Mouse (Mus musculus): Measurements from ENCODE around the gene Tdpoz2.
"Not testable (repeated sequence)": the region's sequence is repeated elsewhere in the genome, so short reads cannot be mapped to it uniquely, and the experiment has no call there.

Tdpoz2 gene

GRCm38 (mm10) chr3:93652586-93652985 is at the start of gene Tdpoz2:
Gene Tdpoz2 (minus strand): TSS chr3:93652686.
- DNase-seq (ENCODE audit: low read depth, low spot score): no peak

- DNase-seq (ENCODE audit: low read depth, low spot score): not testable (repeated sequence)
These were observed 40.5 kb upstream of the Tdpoz2 start, which contains the start of gene Gm37596 for GRCm38 (mm10) chr3:93692970-93693369. Gene Gm37596 (minus strand): TSS chr3:93693070.

DNA sequence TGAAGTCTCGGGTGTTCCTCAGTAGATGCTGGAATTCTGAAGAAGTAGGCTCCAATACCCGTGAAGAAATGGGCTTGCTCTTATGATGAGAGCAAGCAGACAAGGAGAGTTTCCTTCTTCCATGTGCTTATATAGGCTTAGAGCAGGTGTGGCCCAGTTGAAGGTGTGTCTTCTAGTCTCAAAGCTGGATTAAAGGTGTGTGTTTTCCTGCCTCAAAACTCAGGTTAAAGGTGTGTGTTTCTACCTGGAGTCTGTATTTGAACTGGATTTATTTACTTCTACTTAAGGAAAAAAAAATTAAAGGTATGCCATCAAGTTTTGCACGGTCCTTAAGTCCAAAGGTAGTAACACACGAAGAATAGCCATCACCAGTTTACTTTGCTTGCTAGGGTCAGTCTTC is 23.7 kb upstream of the Tdpoz2 start, which contains the start of gene Tdpoz1:
Tdpoz1 (minus strand) TSS at position 101 of the 400 bp plus-strand sequence.
- DNase-seq (ENCODE audit: low read depth, low spot score): not testable (repeated sequence)

DNA sequence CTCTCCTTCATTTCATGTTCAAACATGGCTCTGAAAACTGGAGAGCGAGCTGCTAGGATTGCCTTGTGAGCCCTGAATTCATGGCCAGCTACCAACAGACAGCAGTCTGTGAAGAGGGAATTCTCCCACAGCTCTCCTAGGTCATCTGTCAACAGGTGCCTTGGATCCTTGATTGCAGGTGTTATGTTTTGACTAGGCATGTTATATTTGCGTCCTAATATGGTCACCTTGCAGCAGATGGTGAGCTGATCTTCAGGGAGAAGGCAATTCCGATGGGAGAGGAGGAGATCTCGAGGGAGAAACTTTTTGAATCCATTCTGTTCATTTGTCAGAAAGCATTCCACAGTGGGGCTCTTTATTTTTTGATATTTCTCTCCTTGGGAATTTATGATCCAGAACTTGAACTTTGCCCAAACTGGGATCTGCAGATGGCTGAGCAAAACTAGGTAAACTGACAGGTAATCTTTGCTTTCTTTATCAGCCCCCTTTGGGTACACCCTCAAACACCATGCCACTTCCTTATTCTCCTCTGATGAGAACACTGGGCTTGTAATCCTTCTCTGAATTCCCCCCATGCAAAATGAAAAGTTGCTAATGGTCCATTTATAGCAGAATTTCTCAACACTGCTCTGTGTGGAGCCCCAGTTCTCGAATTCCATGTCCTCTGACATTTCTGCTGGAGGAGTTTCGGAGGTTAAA is 18.5 kb upstream of the Tdpoz2 start:
- not testable (repeated sequence) for DNase-seq (ENCODE audit: low read depth, low spot score)

DNA sequence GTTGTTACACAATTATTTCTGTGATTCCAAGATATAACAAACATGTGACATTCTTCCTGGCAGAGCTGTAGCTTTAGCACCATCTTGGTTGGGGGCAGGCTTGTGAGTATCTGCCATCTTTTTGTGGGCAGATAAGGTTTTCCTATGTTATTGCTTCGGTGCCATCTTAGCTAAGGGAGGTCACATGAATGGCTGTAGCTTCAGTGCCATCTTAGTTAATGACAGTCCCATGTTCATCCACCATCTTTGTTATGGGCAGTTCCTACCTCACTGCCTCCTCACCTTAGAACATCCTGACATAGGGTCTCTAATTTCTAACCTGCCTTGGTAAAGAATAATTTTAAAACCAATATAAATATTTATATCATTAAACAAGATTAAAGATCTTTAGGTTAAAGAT is 1.8 kb upstream of the Tdpoz2 start:
- no peak for DNase-seq (ENCODE audit: low read depth, low spot score)

GRCm38 (mm10) chr3:93630917-93631714 is 21.4 kb downstream of the Tdpoz2 start:
- not testable (repeated sequence) for DNase-seq (ENCODE audit: low read depth, low spot score)

DNA sequence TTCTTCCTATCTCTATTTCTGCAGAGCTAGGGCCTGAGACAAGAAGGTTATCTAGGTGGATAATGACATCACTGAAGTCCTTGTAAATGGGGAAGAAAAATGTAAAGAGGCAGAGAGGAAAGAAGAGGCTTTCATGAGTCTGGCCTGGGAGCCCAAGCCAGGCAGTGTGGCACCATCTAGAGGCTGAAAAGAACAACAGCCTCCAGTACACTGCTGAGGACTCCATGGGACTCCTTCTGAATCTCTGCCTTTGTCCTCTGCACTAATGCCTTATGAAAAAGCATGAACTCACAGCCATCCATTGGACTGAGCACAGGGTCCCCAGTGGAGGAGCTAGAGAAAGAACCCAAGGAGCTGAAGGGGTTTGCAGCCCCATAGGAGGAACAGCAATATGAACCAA is 43.5 kb downstream of the Tdpoz2 start:
- not testable (repeated sequence) for DNase-seq (ENCODE audit: low read depth, low spot score)

DNA sequence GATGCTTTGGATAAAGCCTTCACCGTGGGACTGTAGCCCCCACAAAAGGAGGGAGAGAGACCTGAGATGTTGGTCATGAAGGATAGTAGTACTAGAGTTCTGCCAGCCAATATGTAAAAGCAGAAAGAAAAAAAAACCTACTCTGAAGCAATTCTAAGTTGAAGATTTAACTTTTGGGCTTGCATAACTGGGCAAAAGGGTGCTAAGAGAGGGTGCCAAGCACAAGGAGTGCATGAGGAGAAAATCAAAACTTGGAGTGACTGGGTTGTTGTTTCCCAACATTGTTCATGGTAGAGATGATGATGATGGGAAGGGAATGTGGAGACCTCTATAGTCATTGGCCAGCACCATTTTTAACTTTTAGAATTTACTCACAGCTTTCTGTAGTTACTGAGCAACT is 50.6 kb downstream of the Tdpoz2 start:
- DNase-seq (ENCODE audit: low read depth, low spot score): no peak

All from telencephalon, adult 2 months (tissue).